Mouse (Mus musculus) lung, adult 2 months (tissue): ENCODE data around the gene Madcam1.

Experiments used
- CTCF ChIP-seq: fragments of 200-500 bp; IDR thresholded peaks from 2 replicates; pipeline ENCODE4 v1.5.1; 2011; ENCODE audit warnings: mild to moderate bottlenecking, low read length, control low read depth; ENCODE audit not compliant: insufficient read depth
- POLR2A ChIP-seq: fragments of 200-500 bp; IDR thresholded peaks from 2 replicates; pipeline ENCODE4 v1.6.1; 2011; ENCODE audit warnings: low read depth, mild to moderate bottlenecking, control low read depth, low read length, borderline replicate concordance; ENCODE audit errors: extremely low read depth

DNA sequence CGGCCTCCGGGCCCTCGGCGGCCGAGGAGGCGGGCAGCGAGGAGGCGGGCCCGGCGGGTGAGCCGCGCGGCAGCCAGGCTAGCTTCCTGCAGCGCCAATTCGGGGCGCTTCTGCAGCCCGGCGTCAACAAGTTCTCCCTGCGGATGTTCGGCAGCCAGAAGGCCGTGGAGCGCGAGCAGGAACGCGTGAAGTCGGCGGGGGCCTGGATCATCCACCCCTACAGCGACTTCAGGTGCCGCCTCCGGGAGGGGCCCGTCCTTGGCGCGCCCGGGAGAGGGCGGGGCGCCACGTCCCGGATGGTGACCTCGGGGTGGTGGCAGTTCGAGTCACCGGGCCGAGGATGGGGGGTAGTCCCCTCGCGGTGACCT lies 52.6 kb downstream of the Madcam1 start:
- TF ChIP-seq CTCF (no peak), POLR2A (no peak)
